Mouse (Mus musculus): ENCODE data around the gene Tas2r102. TPM values are rescaled to one million over a fixed set of nuclear protein-coding genes. Genes with fewer than 3 reads are reported as not detected.

Tas2r102 gene
- not detected in 3 replicates for total RNA-seq (2017)

GRCm38 (mm10) chr6:132761831-132762230 lies at the start of gene Tas2r102:
Gene Tas2r102, plus strand, starts transcription at chr6:132762131.
- no peak for ATAC-seq (replicated peaks; ENCODE audit: insufficient number of reproducible peaks, low FRiP score, low TSS enrichment, poor library complexity, severe bottlenecking)

DNA sequence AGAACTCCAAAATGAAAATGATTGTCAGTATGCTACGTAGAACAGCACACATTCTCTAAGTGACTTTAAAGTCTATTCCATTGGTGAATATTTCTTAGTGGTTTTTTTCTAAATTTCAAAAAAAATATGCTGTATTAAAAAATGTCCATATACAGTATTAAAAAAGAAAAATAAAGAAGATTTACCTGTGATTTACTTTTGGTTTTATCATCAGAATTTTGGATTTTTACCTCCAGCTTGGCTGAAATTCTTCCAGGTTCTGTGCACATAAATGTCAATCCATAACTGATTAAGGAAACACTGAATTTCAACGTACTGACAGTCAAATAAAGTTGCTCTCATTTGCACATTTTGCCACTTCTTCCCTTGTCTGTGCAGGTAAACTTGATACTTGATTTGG lies 24.0 kb upstream of the Tas2r102 start, which contains the start of gene Tas2r115:
Tas2r115 (minus strand) TSS at position 101 of the 400 bp plus-strand sequence.
- no peak for ATAC-seq (replicated peaks; ENCODE audit: insufficient number of reproducible peaks, low FRiP score, low TSS enrichment, poor library complexity, severe bottlenecking)

DNA sequence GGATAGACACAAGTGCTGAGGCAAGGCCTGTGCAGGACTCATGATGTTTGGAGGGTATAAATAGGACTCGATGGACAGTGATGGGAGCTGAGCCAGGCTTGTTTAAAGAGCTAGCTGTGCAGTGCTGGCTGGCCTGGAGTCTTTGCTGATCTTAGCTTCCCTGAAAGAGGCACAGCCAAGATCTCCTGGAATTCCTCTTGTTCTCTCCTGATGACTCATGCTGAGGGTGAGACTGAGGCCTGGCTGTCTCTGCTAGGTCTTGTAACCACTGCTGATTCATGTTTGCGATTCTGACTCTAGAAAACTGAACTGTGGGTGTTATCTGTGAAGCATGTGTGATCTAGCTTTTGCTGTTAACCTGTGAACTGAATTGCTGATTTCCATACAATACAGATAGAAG lies 11.7 kb upstream of the Tas2r102 start:
- no peak for ATAC-seq (replicated peaks; ENCODE audit: insufficient number of reproducible peaks, low FRiP score, low TSS enrichment, poor library complexity, severe bottlenecking)

- ATAC-seq (replicated peaks; ENCODE audit: insufficient number of reproducible peaks, low FRiP score, low TSS enrichment, poor library complexity, severe bottlenecking), result no peak
These were observed 7.5 kb upstream of the Tas2r102 start, which contains the start of gene Tas2r124 for GRCm38 (mm10) chr6:132754430-132754829. Gene Tas2r124, plus strand, starts transcription at chr6:132754730.

DNA sequence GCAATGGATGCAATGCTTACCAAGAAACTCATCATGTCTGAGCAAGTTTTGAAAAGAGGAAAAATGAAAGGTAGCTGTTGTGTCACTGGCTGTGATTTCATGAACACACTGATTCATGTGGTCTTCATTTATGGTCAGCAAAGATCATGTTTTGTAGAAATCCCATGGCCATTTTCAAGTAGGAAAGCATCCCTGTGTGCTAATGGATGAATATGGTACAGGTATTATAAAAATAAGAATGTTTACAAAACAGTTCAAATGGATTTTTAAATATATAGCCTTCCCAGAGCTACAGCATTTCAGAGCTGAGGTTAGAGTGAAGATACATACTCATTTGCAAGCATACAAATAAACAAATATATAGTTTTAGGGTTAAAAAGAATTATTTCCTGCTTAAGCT lies 16.1 kb downstream of the Tas2r102 start, which contains the start of gene Tas2r136:
Tas2r136 (minus strand) TSS at position 101 of the 400 bp plus-strand sequence.
- ATAC-seq (replicated peaks; ENCODE audit: insufficient number of reproducible peaks, low FRiP score, low TSS enrichment, poor library complexity, severe bottlenecking), result no peak

GRCm38 (mm10) chr6:132795393-132795792 lies 33.5 kb downstream of the Tas2r102 start:
- ATAC-seq (replicated peaks; ENCODE audit: insufficient number of reproducible peaks, low FRiP score, low TSS enrichment, poor library complexity, severe bottlenecking), result no peak

DNA sequence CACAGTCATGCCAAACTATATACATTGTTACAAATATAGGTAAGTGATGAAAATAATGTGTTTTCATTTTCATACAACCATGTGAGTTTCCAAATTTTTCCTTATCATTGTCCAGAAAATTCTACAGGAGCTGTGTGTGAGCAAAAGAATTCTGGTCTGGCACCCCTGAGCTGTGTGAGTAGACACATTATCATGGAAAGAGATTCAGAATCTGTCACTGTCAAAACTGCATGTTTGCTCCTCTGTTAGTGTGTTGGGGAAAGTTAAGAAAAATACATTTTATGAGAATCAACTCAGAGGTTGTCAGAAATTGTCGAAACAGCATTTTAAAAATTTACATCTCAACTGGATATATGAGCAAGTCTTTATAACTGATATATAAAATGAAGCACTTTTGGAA lies 40.6 kb downstream of the Tas2r102 start, which contains the start of gene Tas2r117:
Tas2r117 (plus strand) TSS at position 301 of the 400 bp plus-strand sequence.
- ATAC-seq (replicated peaks; ENCODE audit: insufficient number of reproducible peaks, low FRiP score, low TSS enrichment, poor library complexity, severe bottlenecking), result no peak

Other genes with a start within 250 kb of the Tas2r102 start
- gene Prh1, start 192.3 kb upstream of the Tas2r102 start, total RNA-seq (2017), result not detected in 3 replicates
- not detected in 3 replicates for gene Prp2, start 166.2 kb upstream of the Tas2r102 start, total RNA-seq (2017)
- not detected in 3 replicates for gene A630073D07Rik, start 110.6 kb upstream of the Tas2r102 start, total RNA-seq (2017)
- not detected in 3 replicates for gene Tas2r120, start 105.2 kb upstream of the Tas2r102 start, total RNA-seq (2017)
- gene Tas2r121, start 61.1 kb upstream of the Tas2r102 start, total RNA-seq (2017), result not detected in 3 replicates
- gene Tas2r122, start 50.2 kb upstream of the Tas2r102 start, total RNA-seq (2017), result not detected in 3 replicates
- not detected in 3 replicates for gene Tas2r115, start 24.1 kb upstream of the Tas2r102 start, total RNA-seq (2017)
- gene Tas2r124, start 7.4 kb upstream of the Tas2r102 start, total RNA-seq (2017), result not detected in 3 replicates
- not detected in 3 replicates for gene Tas2r136, start 16.0 kb downstream of the Tas2r102 start, total RNA-seq (2017)
- gene Tas2r117, start 40.7 kb downstream of the Tas2r102 start, total RNA-seq (2017), result not detected in 3 replicates
- gene Tas2r123, start 85.0 kb downstream of the Tas2r102 start, total RNA-seq (2017), result not detected in 3 replicates
- gene Tas2r116, start 93.3 kb downstream of the Tas2r102 start, total RNA-seq (2017), result not detected in 3 replicates
- gene Tas2r110, start 105.9 kb downstream of the Tas2r102 start, total RNA-seq (2017), result not detected in 3 replicates
- not detected in 3 replicates for gene Tas2r113, start 130.9 kb downstream of the Tas2r102 start, total RNA-seq (2017)
- gene Tas2r125, start 147.5 kb downstream of the Tas2r102 start, total RNA-seq (2017), result not detected in 3 replicates
- gene Tas2r129, start 189.0 kb downstream of the Tas2r102 start, total RNA-seq (2017), result not detected in 3 replicates
- gene Tas2r131, start 195.8 kb downstream of the Tas2r102 start, total RNA-seq (2017), result not detected in 3 replicates
- not detected in 3 replicates for gene Tas2r109, start 218.8 kb downstream of the Tas2r102 start, total RNA-seq (2017)